Mouse (Mus musculus): ENCODE results near the gene Garem2.
"Not testable (repeated sequence)": the region's sequence is repeated elsewhere in the genome, so short reads cannot be mapped to it uniquely, and the experiment has no call there.

The Garem2 gene

DNA sequence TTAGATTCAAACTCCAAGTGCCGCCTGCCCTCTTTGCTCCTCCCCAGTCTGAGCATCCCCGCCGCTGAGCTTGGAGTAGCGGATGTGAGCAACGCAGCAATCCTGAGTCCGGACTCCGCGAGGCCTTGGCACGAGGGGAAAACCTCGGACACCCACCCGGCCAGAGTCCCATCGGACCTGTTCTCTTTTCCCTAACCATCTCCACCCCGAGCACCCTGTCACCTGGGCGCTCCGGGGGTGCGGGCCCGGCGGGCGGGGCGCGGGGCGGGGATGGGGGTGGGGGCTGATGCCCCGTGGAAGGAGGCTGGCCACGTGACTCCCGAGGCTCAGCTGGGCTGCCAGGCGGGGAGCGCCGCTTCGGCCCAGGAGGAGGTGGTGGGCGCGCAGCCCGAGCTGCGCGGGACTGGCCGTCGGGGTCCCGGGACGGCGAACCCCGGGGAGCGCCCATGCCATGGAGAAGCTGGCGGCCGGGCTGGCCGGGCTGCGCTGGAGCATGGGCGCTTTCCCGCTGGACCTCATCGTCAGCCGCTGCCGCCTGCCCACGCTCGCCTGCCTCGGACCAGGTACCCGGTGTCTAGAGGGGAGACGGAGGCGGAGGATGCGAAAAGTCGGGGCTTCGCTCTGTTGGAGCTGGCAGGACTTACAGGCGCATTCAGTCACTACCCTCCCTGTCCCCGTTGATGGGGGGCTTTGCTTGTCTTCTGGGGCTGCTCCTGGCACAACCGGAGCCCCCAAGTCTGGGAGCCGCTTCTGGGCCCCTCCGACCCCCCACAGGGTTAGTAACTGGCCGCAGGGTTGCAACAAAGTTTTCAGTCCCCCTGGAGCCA is at the start of gene Garem2:
TSS of gene Garem2 (plus strand) at position 321 of the 827 bp plus-strand sequence.
- no peak for DNase-seq

DNA sequence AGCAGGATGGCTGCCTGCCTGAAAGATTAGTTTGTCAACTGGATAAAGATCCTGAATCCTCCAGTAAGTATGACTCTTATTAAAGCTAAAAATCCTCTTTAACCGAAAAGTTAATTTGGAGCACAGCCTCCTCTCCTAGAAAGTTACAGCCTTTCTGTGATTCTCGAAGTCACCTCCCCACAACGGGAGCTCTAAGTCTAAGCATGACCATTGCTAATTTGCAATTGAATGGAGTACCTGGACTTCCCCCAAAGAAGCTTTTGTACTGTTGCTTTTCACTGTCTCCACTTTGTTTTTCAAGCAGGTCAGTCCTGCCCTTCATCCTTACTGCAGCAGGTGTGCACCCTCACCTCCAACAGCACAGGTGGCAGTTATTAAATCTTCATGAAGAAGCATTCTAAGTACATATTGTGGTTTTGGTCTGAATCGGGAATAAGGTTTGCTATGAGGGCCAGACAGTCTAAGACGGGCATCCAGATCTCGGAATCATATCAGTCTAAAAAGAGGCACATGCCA is 46.7 kb upstream of the Garem2 start:
- DNase-seq = no peak

DNA sequence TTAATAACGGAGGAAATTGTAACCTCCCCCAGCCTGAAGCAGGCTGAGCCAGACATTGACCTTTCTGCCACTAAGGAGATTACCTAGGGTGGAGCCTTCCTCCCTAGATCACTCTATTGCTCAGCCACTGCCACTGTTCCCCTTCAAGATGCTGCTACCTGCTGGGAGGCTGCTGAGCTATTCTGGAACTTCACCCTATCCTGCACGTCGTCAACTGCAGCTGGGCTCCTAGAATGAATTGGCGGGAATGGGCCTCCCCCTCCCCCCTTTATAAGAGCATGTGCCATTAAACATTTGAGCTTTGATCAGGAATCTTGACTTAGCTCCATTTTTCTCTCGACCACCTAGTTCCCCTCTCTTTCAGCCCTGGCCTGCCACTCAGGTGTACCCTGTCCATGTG is 45.4 kb upstream of the Garem2 start:
- DNase-seq = not testable (repeated sequence)

DNA sequence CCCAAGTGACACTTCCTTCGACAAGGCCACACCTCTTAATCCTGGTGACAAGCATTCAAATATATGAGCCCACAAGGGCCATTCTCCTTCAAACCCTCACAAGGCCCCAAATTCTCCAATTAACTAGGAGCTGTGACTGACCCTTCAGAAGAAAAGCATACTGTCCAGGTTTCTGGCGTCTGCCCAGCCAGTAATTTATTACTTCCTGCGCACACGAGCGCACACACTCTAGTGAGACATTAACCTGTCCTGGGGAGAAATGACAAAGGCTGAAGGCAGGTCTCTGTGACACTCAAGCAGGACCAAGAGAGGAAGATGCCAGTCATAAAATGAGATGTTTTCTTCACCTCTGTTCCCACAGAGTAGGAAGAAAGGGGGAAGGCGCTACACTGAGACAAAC is 37.2 kb upstream of the Garem2 start:
- peak; percentile 15 to 26 for DNase-seq

DNA sequence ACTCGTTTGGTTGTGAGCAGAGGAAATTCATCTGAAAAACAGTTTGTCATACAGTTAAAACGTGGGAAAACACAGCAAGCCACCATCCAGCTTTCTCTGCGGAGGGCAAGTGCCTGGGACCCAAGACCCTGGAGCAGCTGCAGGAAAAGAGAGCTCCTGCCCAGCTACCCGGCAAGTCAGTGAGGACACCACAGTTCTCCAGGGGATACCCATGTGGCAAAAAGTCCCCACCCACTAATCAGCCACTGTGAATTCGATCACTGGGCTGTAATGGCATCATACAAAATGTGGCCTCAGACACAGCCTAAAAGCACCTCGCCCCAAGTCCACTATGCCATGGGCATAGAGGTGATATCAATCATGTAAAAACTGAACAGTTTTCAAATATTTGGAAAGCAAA is 33.3 kb upstream of the Garem2 start:
- no peak for DNase-seq

DNA sequence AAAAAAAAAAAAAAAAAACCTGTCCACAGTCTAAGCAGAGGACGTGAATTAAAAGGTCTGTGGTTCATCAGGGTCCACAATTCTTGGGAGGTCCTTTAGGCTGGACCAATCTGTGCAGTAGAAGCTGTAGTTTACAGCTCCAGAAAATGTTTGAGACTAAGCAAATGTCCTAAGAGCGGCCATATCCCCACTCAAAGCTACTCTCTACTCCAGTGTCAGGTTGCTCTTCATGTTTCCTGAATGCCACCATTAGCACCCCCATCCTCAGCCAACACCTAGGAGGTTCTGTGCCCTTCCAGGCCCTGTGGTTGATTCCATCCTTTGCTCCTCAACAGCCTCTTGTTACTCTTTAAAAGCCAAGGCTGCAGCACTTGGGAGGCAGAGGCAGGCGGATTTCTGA is 32.6 kb upstream of the Garem2 start:
- no peak for DNase-seq

DNA sequence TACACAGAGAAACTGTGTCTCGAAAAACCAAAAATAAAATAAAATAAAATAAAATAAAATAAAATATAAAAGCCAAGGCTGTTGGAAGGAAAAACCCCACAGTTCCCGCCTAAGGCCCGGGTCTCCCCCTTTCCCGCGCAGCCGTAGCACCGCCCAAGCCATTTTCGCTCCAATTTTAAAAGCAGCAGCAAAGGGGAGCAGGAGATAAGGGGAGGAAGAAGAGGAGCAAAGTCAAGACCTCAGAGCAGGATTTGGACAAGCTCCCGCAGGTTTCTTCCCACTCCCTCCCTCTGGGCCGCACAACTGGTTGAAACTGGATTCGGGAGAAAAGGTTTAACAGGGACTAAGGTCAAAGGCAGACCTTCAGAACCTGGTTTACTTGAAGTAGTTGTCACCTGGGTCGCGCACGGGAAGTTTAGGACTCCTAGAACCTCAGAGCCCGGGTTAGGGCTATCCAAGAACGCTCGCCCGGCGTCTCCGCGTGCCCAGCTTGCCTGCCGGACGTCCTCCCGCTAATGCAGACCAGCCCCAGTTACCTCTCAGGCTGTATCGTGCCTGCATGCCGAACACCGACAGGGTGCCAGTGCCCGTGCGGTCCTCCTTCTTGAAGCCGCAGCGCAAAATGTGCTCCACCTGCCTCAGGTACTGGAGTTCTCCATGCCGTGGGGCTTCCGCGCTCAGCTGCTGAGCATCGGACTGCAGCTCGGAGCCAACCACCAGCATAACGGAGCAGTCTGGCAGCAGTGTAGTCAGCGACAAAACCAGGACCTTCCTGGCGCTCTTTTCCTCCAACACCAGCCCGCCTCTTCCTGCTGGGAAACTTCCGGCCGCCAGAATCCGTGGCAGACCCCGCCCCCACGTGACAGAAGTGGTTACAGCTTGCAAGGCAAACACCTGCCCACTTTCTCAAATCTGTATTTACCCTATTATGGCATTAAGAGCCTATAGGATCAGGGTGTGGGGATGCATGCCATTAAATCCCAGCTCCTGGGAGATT is 31.8 kb upstream of the Garem2 start, which contains the start of gene Tyms:
TSS of gene Tyms (minus strand) at position 793 of the 997 bp plus-strand sequence.
- peak; percentile 74 to 85 for DNase-seq

DNA sequence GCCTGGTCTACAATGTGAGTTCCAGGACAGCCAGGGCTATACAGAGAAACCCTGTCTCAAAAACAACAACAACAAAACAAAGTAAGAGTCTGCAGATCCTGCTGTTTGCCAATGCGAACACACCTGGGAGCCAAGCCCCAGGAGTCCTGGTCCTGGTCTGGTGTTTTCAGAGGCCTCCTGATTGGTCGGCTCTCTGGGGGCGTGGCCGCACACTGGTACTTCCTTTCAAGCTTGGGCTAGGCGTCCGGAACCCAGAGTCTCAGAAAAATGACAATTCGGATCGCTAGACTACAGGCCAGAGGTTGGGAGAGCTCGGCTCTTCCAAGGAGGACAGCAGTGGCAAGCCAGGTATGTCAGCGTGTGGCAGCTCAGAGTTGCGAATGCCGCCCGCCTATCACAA is 12.3 kb upstream of the Garem2 start:
- DNase-seq = no peak

DNA sequence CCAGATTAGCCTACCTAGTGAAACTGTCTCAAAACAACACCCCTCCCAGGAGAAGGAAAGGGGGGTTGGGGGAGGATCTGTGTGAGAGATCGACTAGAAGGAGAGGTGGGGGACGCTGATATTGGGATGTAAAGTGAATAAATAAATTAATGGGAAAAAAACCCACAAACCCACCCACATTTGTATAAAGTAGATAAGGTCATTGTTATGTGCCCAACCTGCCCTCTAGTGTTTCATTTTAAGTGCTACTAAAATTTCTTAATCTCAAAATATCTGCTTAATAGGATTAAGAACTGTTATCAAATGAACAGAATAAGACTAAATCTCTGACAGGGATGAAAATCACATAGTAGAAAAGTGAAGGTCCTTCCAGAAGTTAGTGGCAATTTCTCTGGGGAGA is 10.6 kb upstream of the Garem2 start:
- no peak for DNase-seq

DNA sequence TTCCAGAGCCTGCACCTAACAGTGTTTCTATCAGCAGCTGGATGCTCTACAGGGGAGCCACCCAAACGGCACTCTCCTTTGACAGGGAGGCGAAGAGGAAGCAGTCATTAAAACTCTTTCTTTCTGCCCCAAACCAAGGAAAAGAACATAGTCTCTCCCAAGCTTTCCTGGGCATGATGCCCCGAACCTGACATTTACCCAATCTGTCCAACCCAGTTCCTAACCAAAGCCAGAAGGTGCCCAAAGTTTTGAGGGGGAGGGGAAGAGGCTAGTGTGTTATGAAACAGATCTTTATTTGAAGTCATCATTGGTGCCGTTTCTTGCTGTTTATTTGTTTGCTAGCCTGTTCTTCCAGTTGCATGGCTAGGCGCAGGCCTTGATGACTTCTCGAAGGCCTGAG is 9.2 kb upstream of the Garem2 start:
- no peak for DNase-seq

DNA sequence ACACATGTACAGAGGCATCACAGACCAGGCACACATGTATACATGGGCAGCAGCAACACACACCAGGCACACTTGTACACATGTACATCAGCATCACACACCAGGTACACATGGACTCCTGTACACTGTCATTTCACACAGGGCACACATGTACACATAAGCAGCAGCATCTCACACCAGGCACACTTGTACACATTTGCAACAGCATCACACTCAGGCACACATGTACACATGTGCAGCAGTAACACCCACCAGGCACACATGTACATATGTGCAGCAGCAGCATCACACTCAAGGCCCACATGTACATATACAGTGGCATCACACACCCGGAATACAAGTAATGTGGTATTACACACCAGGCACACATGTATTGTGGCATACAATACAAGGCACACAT is 6.7 kb upstream of the Garem2 start:
- DNase-seq = no peak

DNA sequence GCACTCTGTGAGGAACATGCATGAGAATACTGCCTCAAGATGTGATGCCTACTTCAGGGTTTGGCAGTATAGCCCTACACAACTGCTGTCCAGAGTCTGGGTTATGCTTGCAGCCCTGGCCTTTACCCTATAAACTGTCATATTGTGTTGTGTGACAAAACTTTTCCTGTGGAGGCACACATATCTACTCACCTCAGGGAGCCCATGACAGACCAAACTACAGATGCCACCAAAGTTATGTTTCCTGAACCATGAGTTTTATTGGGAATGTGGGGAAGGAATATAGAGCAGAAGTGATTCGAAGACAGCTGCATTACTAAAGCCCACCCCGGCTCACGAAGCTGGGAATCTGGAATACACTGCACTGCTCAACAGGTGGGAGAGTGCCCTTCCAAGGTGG is 1.6 kb upstream of the Garem2 start:
- DNase-seq = no peak

DNA sequence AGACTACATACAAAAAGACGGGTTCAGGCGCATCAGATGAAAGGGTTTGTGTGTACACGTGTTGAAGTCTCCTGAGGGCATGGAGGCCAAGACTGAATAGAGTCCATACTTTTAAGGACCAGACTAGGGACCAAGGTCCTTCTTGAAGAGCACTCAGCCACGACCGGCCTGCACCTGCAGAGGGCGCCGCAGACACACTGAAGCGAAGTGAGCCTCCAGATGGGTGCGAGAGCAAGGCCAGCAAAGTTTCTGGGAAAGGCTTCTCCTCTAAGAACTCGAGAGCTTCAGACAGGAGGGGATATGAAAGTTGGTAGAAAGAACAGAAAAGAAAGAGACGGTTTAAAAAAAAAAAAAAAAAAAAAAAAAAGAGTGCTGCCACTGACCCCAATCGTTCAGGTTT is 622 bp upstream of the Garem2 start:
- peak; percentile 34 to 54 for DNase-seq

DNA sequence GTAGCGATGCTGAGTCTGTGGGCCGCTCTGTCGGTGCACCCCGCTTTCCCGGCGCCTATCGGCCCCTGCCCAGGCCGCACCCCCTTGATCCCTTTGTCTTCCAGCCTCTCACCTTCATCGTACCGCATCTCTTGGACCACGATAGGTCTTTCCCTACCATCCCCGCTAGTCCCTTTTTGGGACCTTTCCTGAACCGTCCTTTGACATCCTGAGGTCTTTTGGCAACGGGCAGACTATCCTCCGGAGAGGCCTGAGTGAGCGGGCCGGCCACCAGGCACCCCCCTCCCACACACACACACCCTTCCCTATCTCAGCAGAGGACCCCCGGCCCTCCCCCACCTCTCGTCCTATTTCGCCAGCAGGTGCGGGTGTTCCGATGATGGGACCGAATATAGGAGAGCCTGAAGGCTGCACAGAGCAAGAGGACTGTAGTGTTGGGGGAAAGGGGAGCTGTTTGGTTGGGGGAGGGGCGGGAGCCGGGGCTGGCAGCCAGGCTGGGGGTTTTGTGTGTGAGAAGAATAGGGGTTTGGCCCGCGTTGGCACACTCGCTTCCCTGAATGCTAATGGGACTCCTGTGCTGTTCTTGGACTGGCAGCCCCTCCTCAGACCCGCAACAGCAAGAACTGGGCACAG is 823 bp downstream of the Garem2 start, which contains the start of gene 3110082J24Rik:
TSS of gene 3110082J24Rik (minus strand) at position 419 of the 633 bp plus-strand sequence.
- DNase-seq = no peak

DNA sequence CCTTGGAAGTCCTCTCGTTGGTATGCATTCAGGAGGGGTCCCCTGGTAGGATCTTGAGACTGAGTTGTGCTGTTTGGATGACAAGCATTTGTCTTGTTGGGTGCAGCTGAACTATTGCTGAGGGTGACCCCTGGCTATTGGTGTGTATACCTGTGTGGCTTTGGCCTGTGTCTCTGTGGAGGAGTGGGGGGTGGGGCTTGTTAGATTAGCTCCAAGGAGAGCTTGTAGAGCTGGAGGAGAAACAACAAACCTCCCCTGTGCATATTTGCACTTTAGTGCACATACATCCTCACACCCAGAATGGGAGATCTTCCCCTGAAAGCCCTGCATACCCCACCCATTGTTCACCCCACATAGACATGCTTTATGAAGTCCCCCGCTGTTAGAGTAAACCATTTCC is 1.8 kb downstream of the Garem2 start:
- DNase-seq = no peak

DNA sequence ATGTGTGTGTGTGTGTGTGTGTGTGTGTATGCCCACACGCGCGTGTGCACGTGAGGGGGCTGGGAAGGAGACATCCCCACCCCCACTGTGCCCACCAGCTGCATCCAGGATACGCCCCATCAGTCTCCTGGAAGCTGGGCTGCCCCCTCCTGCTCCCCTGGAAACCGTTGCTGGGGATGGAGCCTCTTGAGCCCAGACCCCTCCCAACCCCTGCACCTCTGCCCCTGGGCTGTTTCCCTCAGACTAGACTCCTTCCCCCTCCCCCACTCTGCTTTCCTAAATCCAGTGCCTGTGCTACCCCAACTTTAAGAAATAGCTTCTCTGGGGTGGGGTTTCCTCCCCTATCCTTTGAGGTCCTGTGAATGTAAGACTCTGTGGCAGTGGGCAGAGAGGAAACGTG is 2.2 kb downstream of the Garem2 start:
- no peak for DNase-seq

DNA sequence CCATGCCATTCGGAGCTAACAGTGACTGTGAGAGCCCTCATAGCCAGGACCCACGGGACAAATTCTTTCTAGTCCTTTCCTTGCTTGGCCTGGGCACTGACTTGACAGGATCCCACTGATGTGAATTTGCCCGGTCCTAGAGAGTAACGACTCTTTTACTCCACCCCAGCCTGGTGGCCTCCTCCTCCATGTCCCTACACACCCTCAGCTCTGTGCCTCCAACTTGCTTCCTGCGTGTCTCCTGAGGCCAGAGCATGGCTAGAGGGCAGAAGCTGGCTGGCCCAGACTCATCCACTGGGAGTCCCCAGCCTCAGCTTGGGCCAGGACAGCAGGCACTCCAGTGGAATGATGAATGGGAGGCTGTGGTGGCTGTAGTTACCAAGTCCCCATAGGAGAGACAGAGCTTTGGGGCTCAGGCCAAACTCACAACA is 2.7 kb downstream of the Garem2 start:
- no peak for DNase-seq

DNA sequence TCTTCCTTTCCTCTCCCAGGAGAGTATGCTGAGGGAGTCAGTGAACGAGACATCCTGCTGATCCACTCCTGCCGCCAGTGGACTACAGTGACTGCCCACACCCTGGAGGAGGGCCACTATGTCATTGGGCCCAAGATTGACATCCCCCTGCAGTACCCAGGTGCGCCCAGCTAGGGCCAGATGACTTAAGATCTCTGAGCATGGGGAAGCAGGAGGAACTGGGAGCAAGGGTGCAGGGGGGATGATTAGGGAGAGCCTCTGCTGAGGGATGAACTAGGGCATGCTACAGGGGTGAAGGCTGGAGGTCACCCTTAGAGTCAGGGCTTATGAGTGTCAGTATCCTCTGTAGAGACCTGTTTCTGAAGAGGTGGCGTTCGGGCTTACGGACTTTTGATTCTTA is 3.3 kb downstream of the Garem2 start:
- no peak for DNase-seq

DNA sequence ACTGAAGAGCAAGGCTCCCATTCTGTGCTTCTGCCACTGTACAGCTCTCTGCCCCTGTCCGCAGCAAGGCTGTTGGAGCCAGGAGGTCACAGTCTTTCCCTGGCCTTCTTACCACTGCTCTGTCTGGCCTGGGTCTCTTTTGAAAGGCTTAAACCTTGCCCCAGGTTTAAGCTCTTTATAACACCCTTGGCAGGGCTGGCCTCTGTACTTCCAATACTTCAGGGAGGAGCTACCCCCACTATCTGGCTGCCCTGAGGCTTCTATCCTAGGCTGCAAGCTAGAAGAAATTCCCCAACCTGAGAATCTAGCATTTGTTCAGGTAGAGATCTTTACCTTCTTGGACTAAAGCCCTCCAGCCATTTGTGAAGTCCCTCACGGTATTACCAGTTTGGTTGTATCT is 4.9 kb downstream of the Garem2 start:
- DNase-seq = no peak

DNA sequence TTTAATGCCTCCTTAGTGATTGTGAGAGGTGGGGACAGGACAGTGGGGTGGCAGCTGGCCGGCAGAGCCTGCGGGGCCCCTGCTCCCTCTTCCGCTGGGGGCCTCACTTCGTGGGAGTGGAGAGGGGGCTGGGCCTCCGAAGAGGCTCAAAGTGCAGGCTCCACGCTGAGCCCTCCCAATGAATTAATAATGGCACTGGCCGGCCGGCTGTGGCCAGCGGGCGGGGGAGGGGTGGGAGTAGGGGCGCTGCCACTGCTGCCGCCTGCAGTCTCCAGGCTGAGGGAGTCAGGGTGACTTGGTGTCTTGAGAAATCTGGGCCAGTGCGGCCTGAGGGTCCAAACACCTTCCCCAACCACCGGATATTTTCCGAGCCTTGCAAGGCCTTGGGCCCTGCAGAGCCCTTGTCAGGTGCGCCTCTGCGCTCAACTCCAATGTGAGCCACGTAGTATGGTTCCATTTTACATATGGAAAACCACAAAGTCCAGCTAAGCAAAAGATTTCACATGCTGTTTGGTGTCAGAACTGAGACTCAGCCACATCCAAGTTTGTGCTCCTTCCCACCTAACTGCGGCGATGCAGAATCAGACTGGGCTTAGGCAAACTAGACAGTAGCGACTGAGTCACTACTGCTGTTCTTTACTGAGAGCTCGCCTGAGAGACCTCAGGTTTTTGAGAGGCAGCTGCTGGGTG is 5.6 kb downstream of the Garem2 start:
- no peak for DNase-seq

DNA sequence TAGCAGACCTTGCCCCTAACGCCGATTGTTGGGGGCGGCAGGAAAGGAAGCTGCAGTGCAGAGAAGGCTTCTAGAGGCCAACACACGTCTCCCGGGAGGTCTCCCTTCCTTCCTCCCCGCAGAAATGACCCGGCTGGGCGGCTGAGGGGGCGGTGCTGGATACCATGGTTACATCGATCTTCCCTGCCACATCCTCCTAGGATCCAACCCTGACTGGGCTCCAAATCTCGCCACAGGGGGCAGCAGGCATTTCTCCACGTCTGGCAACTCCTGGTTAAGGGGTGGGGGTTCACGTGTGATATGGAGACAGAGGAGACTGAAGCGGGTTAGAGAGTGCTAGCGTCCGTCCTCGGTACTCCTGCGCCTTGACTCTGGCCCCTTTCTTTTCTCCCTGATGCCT is 6.2 kb downstream of the Garem2 start:
- no peak for DNase-seq

DNA sequence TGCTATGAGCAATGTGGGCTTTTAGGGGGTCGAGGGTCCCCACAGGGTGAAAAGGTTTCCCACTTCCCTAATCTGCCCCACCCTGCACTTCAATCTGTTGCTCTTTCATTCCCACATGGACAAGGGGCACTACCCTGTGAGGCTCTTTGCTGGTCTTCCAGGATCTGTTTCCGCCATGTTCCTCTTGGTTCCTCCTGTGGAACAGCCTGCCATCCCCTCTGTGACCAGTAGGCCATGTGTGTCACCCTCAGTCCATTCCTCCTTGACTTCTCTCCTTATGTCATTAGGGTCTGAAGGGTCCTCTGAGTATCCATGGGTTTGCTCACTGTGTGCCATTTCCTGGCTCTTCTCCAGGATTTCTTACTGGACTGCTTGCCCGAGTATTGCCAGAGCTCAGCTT is 6.8 kb downstream of the Garem2 start:
- DNase-seq = no peak
